ENCODE assay signal across 29 mouse cellular contexts in the genomic region with DNA sequence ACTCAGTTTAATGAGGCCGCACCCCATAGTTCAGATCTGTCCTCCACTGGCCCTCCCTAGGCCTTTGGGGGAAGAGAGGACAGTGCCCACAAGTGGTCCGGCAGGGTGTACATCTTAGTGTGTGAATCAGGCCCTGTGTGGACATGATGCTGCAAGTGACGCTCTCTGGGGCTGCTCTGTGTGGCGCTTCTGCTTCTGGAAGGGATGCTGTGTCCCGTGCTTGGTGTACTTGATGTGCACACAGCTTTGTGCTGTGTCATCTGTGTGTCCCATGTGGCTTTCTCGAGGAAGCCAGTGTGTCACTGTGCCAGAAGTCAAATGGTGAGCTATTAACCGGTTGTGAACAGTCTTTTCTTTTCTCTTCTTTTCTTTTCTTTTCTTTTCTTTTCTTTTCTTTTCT.
DNase-seq lines count a peak whose midpoint lies in the region; ATAC-seq and TF ChIP-seq lines count a peak whose summit lies in the region.
"Had no signal": no experiment of that assay in that cellular context is flagged by ENCODE, and none has a peak within 500 bp of the region (broad histone marks: within the 10 kb centered on the region; RNA-seq: fewer than 3 reads in every experiment).

No protein-coding gene starts in this region.

- no peaks in the 10 kb centered on the region for H3K27me3 ChIP-seq in forebrain, embryonic 16.5 days (replicated peaks; ENCODE audit: control insufficient read depth, insufficient read depth, low read length)
- no peaks in the 10 kb centered on the region for H3K27me3 ChIP-seq in forebrain, embryonic 14.5 days (replicated peaks; ENCODE audit: control insufficient read depth, insufficient read depth, low read length)
- H3K27me3 ChIP-seq in lung, embryonic 16.5 days (ENCODE audit: control insufficient read depth, insufficient read depth, low read depth, low read length): no peaks in the 10 kb centered on the region
- peaks cover 2% of the 10 kb centered on the region; the same call in 1 of the 2 replicates for H3K27me3 ChIP-seq in E14TG2a.4 (ENCODE audit: insufficient read depth, low read length)
- no peaks in the 10 kb centered on the region for H3K27me3 ChIP-seq in neural tube, embryonic 15.5 days (replicated peaks)
- H3K27me3 ChIP-seq: embryonic facial prominence, embryonic 15.5 days; heart, embryonic 12.5 days; limb, embryonic 13.5 days; lung, embryonic 15.5 days; neural tube, embryonic 12.5 days had no signal

- ATAC-seq in forebrain, embryonic 16.5 days: 0 out of 2 replicates have a peak, but pooled peaks have one; percentile 32
- ATAC-seq in forebrain, embryonic 14.5 days: no peak
- ATAC-seq in lung, embryonic 16.5 days (ENCODE audit: low read depth): 0 out of 2 replicates have a peak, but pooled peaks have one; percentile 8
- 0 out of 2 replicates have a peak, but pooled peaks have one; percentile 9 for ATAC-seq in megakaryocyte progenitor cell, adult 5-6 weeks (replicated peaks; ENCODE audit: poor library complexity)
- no peak for ATAC-seq in neural tube, embryonic 15.5 days (ENCODE audit: low FRiP score)
- ATAC-seq: intestine, embryonic 16.5 days had no signal

- DNase-seq in forebrain, embryonic 14.5 days (ENCODE audit: low spot score): no peak
- no peak for DNase-seq in lung, postnatal 14 days
- DNase-seq: adrenal gland, adult 2 months; adrenal gland, postnatal 36 days; cerebellum, adult 2 months; cerebellum, postnatal 14 days; gastrocnemius, postnatal 36 days; heart, adult 2 months; kidney, adult 8-10 months; kidney, postnatal 4 days; lung, postnatal 4 days; right cerebral cortex, postnatal 4 days; thymus, adult 18-20 months; thymus, postnatal 25 days had no signal

- no peak for TF ChIP-seq CTCF in E14TG2a.4 (conservative IDR thresholded peaks at IDR 0.05; ENCODE audit: low read length)

- H3K36me3 ChIP-seq in forebrain, embryonic 16.5 days (ENCODE audit: control insufficient read depth, insufficient read depth): no peaks in the 10 kb centered on the region
- H3K36me3 ChIP-seq in forebrain, embryonic 14.5 days (ENCODE audit: control insufficient read depth, insufficient read depth, low read length): peaks cover 6% of the 10 kb centered on the region; the same call in 1 of the 2 replicates
- H3K36me3 ChIP-seq in lung, embryonic 16.5 days (ENCODE audit: control insufficient read depth, insufficient read depth, low read length): peaks cover 2% of the 10 kb centered on the region; the same call in 1 of the 2 replicates
- H3K36me3 ChIP-seq in E14TG2a.4 (ENCODE audit: insufficient read depth, low read length): peaks cover 82% of the 10 kb centered on the region
- H3K36me3 ChIP-seq in neural tube, embryonic 15.5 days: no peaks in the 10 kb centered on the region
- H3K36me3 ChIP-seq: embryonic facial prominence, embryonic 15.5 days; lung, embryonic 15.5 days; neural tube, embryonic 12.5 days had no signal

- H3K9me3 ChIP-seq in forebrain, embryonic 16.5 days (ENCODE audit: control insufficient read depth, low read length): no peaks in the 10 kb centered on the region
- H3K9me3 ChIP-seq in forebrain, embryonic 14.5 days (replicated peaks; ENCODE audit: control insufficient read depth, low read length): no peaks in the 10 kb centered on the region
- no peaks in the 10 kb centered on the region for H3K9me3 ChIP-seq in lung, embryonic 16.5 days (ENCODE audit: control insufficient read depth, low read length)
- no peaks in the 10 kb centered on the region for H3K9me3 ChIP-seq in E14TG2a.4 (ENCODE audit: low read length)
- H3K9me3 ChIP-seq in neural tube, embryonic 15.5 days (replicated peaks): no peaks in the 10 kb centered on the region
- H3K9me3 ChIP-seq: embryonic facial prominence, embryonic 10.5 days; embryonic facial prominence, embryonic 15.5 days; heart, embryonic 12.5 days; limb, embryonic 13.5 days; lung, embryonic 15.5 days; neural tube, embryonic 12.5 days had no signal

- no peak overlapping the region for H3K9ac ChIP-seq in forebrain, embryonic 16.5 days (replicated peaks; ENCODE audit: low read depth, low read length)
- no peak overlapping the region for H3K9ac ChIP-seq in forebrain, embryonic 14.5 days (ENCODE audit: low read length)
- no peak overlapping the region for H3K9ac ChIP-seq in lung, embryonic 16.5 days (ENCODE audit: low read length)
- no peak overlapping the region for H3K9ac ChIP-seq in neural tube, embryonic 15.5 days (replicated peaks)
- H3K9ac ChIP-seq: embryonic facial prominence, embryonic 15.5 days; heart, embryonic 12.5 days; limb, embryonic 13.5 days; lung, embryonic 15.5 days; neural tube, embryonic 12.5 days had no signal

- WGBS in forebrain, embryonic 16.5 days: 70% methylated on average over 7 of the region's 7 CpGs
- 72% methylated on average over 7 of the region's 7 CpGs for WGBS in forebrain, embryonic 14.5 days
- 81% methylated on average over 7 of the region's 7 CpGs for WGBS in lung, embryonic 16.5 days
- WGBS in neural tube, embryonic 15.5 days: 70% methylated on average over 7 of the region's 7 CpGs

- H3K4me3 ChIP-seq in forebrain, embryonic 16.5 days (replicated peaks; ENCODE audit: low read length): no peak overlapping the region
- no peak overlapping the region for H3K4me3 ChIP-seq in forebrain, embryonic 14.5 days (ENCODE audit: low read depth, low read length)
- no peak overlapping the region for H3K4me3 ChIP-seq in lung, embryonic 16.5 days (ENCODE audit: low read length)
- peak overlapping the region; percentile 41; the same call in 1 of the 2 replicates for H3K4me3 ChIP-seq in E14TG2a.4 (replicated peaks; ENCODE audit: low read length)
- H3K4me3 ChIP-seq in neural tube, embryonic 15.5 days (replicated peaks): no peak overlapping the region
- H3K4me3 ChIP-seq: embryonic facial prominence, embryonic 10.5 days; embryonic facial prominence, embryonic 15.5 days; heart, adult 2 months; heart, embryonic 12.5 days; limb, embryonic 13.5 days; lung, embryonic 15.5 days; neural tube, embryonic 12.5 days had no signal

- H3K4me1 ChIP-seq in forebrain, embryonic 16.5 days (replicated peaks; ENCODE audit: control insufficient read depth, insufficient read depth, low read length): no peaks in the 10 kb centered on the region
- H3K4me1 ChIP-seq in forebrain, embryonic 14.5 days (ENCODE audit: control insufficient read depth, insufficient read depth, low read length): no peaks in the 10 kb centered on the region
- H3K4me1 ChIP-seq in lung, embryonic 16.5 days (replicated peaks; ENCODE audit: control insufficient read depth, insufficient read depth, low read length): no peaks in the 10 kb centered on the region; the same call in 1 of the 2 replicates
- peaks cover 54% of the 10 kb centered on the region for H3K4me1 ChIP-seq in E14TG2a.4 (replicated peaks; ENCODE audit: low read depth, low read length)
- no peaks in the 10 kb centered on the region for H3K4me1 ChIP-seq in neural tube, embryonic 15.5 days
- H3K4me1 ChIP-seq: neural tube, embryonic 12.5 days had no signal

- H3K4me2 ChIP-seq in forebrain, embryonic 16.5 days (ENCODE audit: low read length): no peak overlapping the region
- no peak overlapping the region for H3K4me2 ChIP-seq in forebrain, embryonic 14.5 days (ENCODE audit: low read length)
- no peak overlapping the region for H3K4me2 ChIP-seq in lung, embryonic 16.5 days (ENCODE audit: low read depth, low read length)
- H3K4me2 ChIP-seq in neural tube, embryonic 15.5 days: no peak overlapping the region
- H3K4me2 ChIP-seq: embryonic facial prominence, embryonic 15.5 days; heart, embryonic 12.5 days; limb, embryonic 13.5 days; liver, embryonic 11.5 days; lung, embryonic 15.5 days; neural tube, embryonic 12.5 days had no signal

- H3K27ac ChIP-seq in forebrain, embryonic 16.5 days (ENCODE audit: low read length): no peak overlapping the region
- no peak overlapping the region for H3K27ac ChIP-seq in forebrain, embryonic 14.5 days (ENCODE audit: low read depth, low read length)
- no peak overlapping the region for H3K27ac ChIP-seq in lung, embryonic 16.5 days (ENCODE audit: low read length)
- no peak overlapping the region for H3K27ac ChIP-seq in neural tube, embryonic 15.5 days (replicated peaks)
- H3K27ac ChIP-seq: embryonic facial prominence, embryonic 10.5 days; embryonic facial prominence, embryonic 15.5 days; heart, adult 2 months; kidney, postnatal 0 days; limb, embryonic 13.5 days; lung, embryonic 15.5 days; neural tube, embryonic 12.5 days; stomach, postnatal 0 days had no signal

Comparison
In these comparisons a context has a peak if more than half of its experiments do, and no peak if none do; other contexts are left out.
1. ATAC-seq: peak in forebrain, embryonic 16.5 days (single experiment), lung, embryonic 16.5 days (single experiment) and megakaryocyte progenitor cell, adult 5-6 weeks (single experiment); none in forebrain, embryonic 14.5 days (single experiment) and neural tube, embryonic 15.5 days (single experiment).